ENCODE assay signal across 8 mouse cellular contexts in the genomic region with DNA sequence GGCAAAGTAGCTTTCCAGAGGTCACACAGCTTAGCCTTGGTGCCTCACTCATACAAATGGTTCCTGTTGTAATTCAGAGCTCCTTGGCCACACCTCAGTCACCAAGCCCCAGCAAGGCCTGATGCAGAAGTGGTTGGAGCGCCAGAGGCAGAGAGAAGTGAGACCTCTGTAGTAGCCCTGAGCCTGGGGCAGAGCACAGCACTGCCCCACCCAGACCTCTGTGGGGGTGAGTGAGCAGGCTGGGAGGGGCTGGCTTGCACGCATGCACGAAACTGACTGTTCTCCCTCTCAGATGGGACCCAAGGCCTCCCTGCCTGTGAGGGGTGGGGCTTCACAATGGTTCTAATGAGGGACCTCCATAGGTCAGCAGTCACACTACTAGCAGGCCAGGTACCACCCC.
A peak's percentile ranks its signal among the peaks of the same experiment; 100 is the strongest.
DNase-seq lines count a peak whose midpoint lies in the region; ATAC-seq and TF ChIP-seq lines count a peak whose summit lies in the region.

No protein-coding gene starts in this region.

- no peaks in the 10 kb centered on the region for H3K27me3 ChIP-seq in lung, embryonic 14.5 days (ENCODE audit: insufficient read depth, low read length)
- no peaks in the 10 kb centered on the region for H3K27me3 ChIP-seq in embryonic facial prominence, embryonic 11.5 days (ENCODE audit: control insufficient read depth, insufficient read depth, low read length)
- H3K27me3 ChIP-seq in neural tube, embryonic 15.5 days (replicated peaks): no peaks in the 10 kb centered on the region

- WGBS in lung, embryonic 14.5 days: 71% methylated on average over 3 of the region's 3 CpGs
- WGBS in embryonic facial prominence, embryonic 11.5 days: 51% methylated on average over 3 of the region's 3 CpGs
- WGBS in neural tube, embryonic 15.5 days: 65% methylated on average over 3 of the region's 3 CpGs

- intact Hi-C loops in left cerebral cortex, postnatal 14 days (cut with DNase I): no loop called here
- intact Hi-C loops in left cerebral cortex, postnatal 4 days (cut with DNase I): no loop called here

- peak overlapping the region; percentile 31 for H3K4me2 ChIP-seq in lung, embryonic 14.5 days
- no peak overlapping the region for H3K4me2 ChIP-seq in embryonic facial prominence, embryonic 11.5 days (ENCODE audit: low read depth, low read length)
- H3K4me2 ChIP-seq in neural tube, embryonic 15.5 days: no peak overlapping the region

- no peak for TF ChIP-seq CTCF in lung, embryonic 14.5 days (IDR thresholded peaks at IDR 0.05; ENCODE audit: low read depth)

- peak overlapping the region; percentile 90 for H3K27ac ChIP-seq in lung, embryonic 14.5 days (ENCODE audit: low read depth)
- peak overlapping the region; percentile 86 for H3K27ac ChIP-seq in embryonic facial prominence, embryonic 11.5 days (replicated peaks; ENCODE audit: low read depth, low read length)
- peak overlapping the region; percentile 62; the same call in 1 of the 2 replicates for H3K27ac ChIP-seq in neural tube, embryonic 15.5 days (replicated peaks)

- H3K4me1 ChIP-seq in lung, embryonic 14.5 days (ENCODE audit: insufficient read depth): peaks cover 59% of the 10 kb centered on the region
- peaks cover 42% of the 10 kb centered on the region for H3K4me1 ChIP-seq in embryonic facial prominence, embryonic 11.5 days (ENCODE audit: control insufficient read depth, insufficient read depth, low read length)
- H3K4me1 ChIP-seq in neural tube, embryonic 15.5 days: peaks cover 58% of the 10 kb centered on the region

- no peaks in the 10 kb centered on the region for H3K9me3 ChIP-seq in lung, embryonic 14.5 days (ENCODE audit: low read depth, low read length)
- H3K9me3 ChIP-seq in embryonic facial prominence, embryonic 11.5 days (replicated peaks; ENCODE audit: control insufficient read depth, low read length): no peaks in the 10 kb centered on the region
- no peaks in the 10 kb centered on the region for H3K9me3 ChIP-seq in neural tube, embryonic 15.5 days (replicated peaks)

- no peak overlapping the region for H3K9ac ChIP-seq in lung, embryonic 14.5 days
- H3K9ac ChIP-seq in embryonic facial prominence, embryonic 11.5 days (replicated peaks; ENCODE audit: low read length): no peak overlapping the region
- no peak overlapping the region for H3K9ac ChIP-seq in neural tube, embryonic 15.5 days (replicated peaks)

- H3K4me3 ChIP-seq in lung, embryonic 14.5 days (ENCODE audit: low read depth, low read length): no peak overlapping the region
- H3K4me3 ChIP-seq in embryonic facial prominence, embryonic 11.5 days (ENCODE audit: low read depth, low read length): no peak overlapping the region
- H3K4me3 ChIP-seq in neural tube, embryonic 15.5 days (replicated peaks): no peak overlapping the region

- no peak for DNase-seq in lung, embryonic 14.5 days
- no peak for DNase-seq in lung, adult 18-20 months
- DNase-seq in embryonic facial prominence, embryonic 11.5 days (ENCODE audit: low spot score): no peak
- peak; percentile 56 for DNase-seq in liver
- DNase-seq in left cerebral cortex, postnatal 14 days (ENCODE audit: low spot score in 2 of 2): no peak
- no peak for DNase-seq in left cerebral cortex, postnatal 4 days
- no peak for DNase-seq in layer of hippocampus, postnatal 14 days (ENCODE audit: low spot score in 2 of 2)

- ATAC-seq in lung, embryonic 14.5 days (ENCODE audit: insufficient read depth): no peak
- ATAC-seq in embryonic facial prominence, embryonic 11.5 days (replicated peaks; ENCODE audit: insufficient number of reproducible peaks, low FRiP score, low TSS enrichment, low read depth): no peak
- ATAC-seq in neural tube, embryonic 15.5 days (ENCODE audit: low FRiP score): no peak

- H3K36me3 ChIP-seq in lung, embryonic 14.5 days (ENCODE audit: insufficient read depth): no peaks in the 10 kb centered on the region
- H3K36me3 ChIP-seq in embryonic facial prominence, embryonic 11.5 days (replicated peaks; ENCODE audit: control insufficient read depth, insufficient read depth, low read depth, low read length): no peaks in the 10 kb centered on the region
- H3K36me3 ChIP-seq in neural tube, embryonic 15.5 days: no peaks in the 10 kb centered on the region
